Mouse (Mus musculus) liver (tissue): Measurements from ENCODE around the gene Il1rl2.
A peak's percentile ranks its signal among the peaks of the same experiment; 100 is the strongest.

Experiments
- DNase-seq: peaks from one replicate; pipeline ENCODE4 v3.0.0-alpha.2; 2020; ENCODE audit warnings: mixed read lengths

Gene Il1rl2

DNA sequence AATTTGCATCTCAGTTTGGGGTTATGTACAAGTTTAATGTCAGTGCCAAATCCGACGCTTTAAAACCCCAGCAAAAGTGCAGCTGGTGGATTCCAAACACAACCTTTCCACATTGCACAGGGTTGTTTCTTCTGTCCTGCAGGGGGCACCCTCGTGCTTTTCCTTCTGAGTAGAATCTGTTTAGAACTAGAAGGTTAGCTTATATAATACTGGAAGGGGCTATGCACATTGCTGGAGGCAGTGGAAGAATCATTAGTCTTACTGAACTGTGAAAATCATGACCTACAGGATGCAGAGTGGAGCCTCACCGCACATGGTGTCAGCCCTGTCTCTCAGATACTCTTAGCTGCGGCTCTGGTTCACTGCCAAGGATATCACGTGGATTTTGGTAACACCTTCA, 55.7 kb downstream of the Il1rl2 start:
- DNase-seq, result peak; percentile 72

DNA sequence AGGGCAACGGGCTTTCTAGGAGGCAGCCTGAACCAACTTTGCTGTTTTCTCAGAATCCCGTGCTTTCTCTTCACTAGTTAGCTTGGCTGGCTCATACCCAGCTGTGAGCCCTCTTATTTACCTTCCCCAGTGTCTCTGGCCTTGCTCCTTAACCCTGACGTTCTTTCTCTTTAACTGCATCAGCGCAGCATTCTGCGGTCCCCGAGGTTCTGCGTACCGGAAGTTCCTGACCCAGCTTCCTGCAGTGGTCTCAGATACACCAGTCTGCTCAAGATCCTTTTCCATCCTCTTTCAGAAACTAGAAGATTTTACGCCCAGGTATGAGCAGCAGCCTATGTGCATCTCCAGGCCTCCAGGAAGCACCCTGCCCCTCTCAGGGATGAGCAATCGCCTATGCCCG, 56.6 kb downstream of the Il1rl2 start:
- no peak for DNase-seq

- no peak for DNase-seq
Observed at GRCm38 (mm10) chr1:40382841-40383240, 58.4 kb downstream of the Il1rl2 start.

- no peak for DNase-seq
Observed at GRCm38 (mm10) chr1:40384931-40385545, 60.6 kb downstream of the Il1rl2 start.

DNA sequence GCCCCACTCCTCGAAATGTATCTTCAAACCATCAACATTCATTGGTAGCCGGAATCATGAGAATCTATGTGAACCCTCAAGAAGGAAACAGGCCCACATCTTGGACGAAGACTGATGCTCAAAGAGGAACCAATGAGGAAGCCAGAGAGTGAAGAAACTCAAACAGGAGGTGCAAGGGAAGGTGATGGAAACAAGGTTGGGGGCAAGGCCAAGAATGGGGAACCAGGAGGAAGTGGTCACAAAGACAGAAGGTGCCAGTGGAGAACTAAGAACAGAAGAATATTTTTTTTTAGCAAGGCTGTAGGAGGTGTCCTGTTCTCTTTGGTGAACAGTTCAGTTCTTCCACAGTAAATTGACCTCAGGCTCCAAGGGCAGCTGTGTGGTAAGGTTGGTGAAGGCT, 67.0 kb downstream of the Il1rl2 start:
- DNase-seq, result no peak

DNA sequence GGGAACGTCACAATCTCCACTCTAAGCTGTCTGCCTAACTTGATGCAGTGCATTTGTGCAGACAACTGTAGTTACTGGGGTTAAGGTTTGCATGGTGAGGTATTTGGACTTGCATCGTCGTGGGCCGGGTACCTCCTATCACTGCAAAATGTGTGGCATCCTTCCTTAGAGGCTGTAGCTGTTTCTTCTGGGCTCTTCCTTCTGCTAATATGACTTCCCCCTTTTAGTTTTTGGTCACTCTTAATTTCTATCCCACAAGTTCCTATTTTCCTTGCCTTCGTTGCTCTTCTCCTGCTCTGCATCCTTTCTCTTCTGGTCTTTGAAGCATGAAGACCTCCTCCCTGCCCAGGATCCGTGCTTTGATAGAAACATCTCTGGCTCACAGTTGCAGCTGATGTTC, 68.1 kb downstream of the Il1rl2 start:
- no peak for DNase-seq

DNA sequence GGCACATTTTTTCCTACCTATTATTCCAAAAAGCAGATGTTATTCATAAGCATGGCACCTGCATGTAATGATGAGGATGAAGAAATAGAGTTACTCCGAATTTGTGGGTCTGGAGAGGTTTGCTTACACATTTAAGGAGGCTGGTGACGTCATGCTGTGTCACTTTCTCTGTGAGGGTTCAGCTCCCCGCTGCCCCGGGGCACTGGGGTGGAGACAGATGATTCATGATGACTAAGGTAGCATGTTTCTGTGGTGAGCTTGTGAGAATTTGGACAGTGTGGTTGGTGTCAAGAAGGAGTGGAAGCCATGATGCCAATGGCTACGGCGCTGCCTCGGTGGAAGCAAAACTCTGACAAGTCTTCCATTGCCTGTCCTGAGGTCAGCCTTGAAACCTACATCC, 68.8 kb downstream of the Il1rl2 start:
- no peak for DNase-seq

DNA sequence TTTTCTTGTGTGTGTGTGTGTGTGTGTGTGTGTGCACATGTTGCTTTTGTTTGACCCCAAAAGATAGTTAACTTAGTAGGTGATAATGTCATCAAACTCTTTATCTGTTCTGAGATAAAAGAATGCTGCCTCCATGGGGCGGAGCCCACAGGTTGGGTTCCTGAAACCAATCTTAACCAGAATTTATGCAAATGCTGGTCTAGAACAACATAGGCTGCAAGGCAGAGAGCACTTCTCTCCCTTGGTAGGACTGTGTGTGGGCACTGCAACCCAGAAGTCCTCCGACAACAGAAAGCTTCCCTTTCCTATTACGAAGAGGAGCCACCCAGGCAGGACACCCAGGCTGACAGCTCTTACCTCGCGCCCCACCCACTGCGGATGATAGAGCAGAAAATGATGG, 75.2 kb downstream of the Il1rl2 start:
- peak; percentile 13 for DNase-seq

DNA sequence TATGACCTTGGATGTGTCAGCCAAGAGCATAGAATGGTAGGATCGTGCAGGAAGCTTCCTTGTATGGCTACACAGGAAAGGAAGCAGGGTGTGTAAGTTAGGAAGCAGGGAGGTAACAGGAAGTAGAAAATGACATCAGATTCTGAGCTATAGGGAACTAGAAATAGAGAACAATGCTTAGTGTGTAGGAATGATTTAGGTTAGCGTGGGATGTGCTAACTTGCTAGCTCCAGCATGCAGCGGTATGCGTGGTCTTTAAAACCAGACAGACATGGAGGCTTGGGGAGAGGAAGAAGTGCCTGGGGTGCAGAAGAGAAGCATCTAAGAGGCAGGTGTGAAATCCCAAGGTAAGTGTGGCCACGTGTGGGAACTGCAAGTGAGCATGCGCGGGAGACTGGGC, 80.3 kb downstream of the Il1rl2 start:
- DNase-seq, result no peak

DNA sequence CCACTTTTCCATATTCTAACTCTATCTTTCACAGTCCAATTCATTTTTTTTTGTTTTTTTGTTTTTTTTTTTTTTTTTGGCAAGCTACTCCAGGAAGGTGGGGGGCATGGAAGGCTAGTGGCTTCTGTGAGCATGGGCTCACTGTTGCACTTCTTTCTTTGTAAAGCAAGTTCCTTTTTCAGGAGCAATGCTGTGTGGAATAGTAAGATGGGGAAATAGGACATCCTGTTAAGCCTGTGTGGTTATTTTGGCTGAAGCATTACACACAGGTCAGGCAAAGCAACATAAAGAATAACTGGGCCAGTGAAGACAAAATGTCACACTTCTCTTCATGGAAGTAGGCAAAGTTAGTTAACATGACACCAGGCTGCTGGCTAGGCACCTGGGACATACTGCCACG, 85.5 kb downstream of the Il1rl2 start:
- no peak for DNase-seq

- no peak for DNase-seq
Observed at GRCm38 (mm10) chr1:40413039-40413438, 88.6 kb downstream of the Il1rl2 start.

GRCm38 (mm10) chr1:40414276-40414675, 89.9 kb downstream of the Il1rl2 start:
- no peak for DNase-seq

- DNase-seq, result no peak
Observed at GRCm38 (mm10) chr1:40414863-40415656, 90.7 kb downstream of the Il1rl2 start.

- no peak for DNase-seq
Observed at GRCm38 (mm10) chr1:40417034-40417433, 92.6 kb downstream of the Il1rl2 start.
